Mouse (Mus musculus) intestine, embryonic 15.5 days (tissue): Measurements from ENCODE around the gene Kmt2d. TPM values are rescaled to one million over a fixed set of nuclear protein-coding genes. Genes with fewer than 3 reads are reported as not detected.
"Not testable (repeated sequence)": the region's sequence is repeated elsewhere in the genome, so short reads cannot be mapped to it uniquely, and the experiment has no call there.

Source experiments
- ATAC-seq: fragments of 200-750 bp; cut with Nextera tagmentation; 2 replicates; pipeline ENCODE4 v1.8.0; 2017; ENCODE audit warnings: moderate TSS enrichment, moderate library complexity
- H3K27ac ChIP-seq: fragments of 300-500 bp; sonication (generic); 2 replicates; pipeline ENCODE4 v1.5.1; 2015; ENCODE audit warnings: mild to moderate bottlenecking, inconsistent platforms
- H3K27me3 ChIP-seq: fragments of 300-500 bp; sonication (generic); replicated peaks from 2 replicates; pipeline ENCODE4 v1.6.1; 2015; ENCODE audit warnings: inconsistent platforms
- H3K36me3 ChIP-seq: fragments of 300-500 bp; sonication (generic); 2 replicates; pipeline ENCODE4 v1.6.1; 2015; ENCODE audit warnings: inconsistent platforms
- H3K4me1 ChIP-seq: fragments of 300-500 bp; sonication (generic); replicated peaks from 2 replicates; pipeline ENCODE4 v1.6.1; 2015; ENCODE audit warnings: inconsistent platforms
- H3K4me2 ChIP-seq: fragments of 300-500 bp; sonication (generic); replicated peaks from 2 replicates; pipeline ENCODE4 v1.6.1; 2015; ENCODE audit warnings: mild to moderate bottlenecking, inconsistent platforms
- H3K4me3 ChIP-seq: fragments of 300-500 bp; sonication (generic); replicated peaks from 2 replicates; pipeline ENCODE4 v1.5.1; 2015; ENCODE audit warnings: inconsistent platforms
- H3K9ac ChIP-seq: fragments of 300-500 bp; sonication (generic); 2 replicates; pipeline ENCODE4 v1.6.1; 2015; ENCODE audit warnings: inconsistent platforms
- H3K9me3 ChIP-seq: fragments of 300-500 bp; sonication (generic); 2 replicates; pipeline ENCODE4 v1.6.1; 2016; ENCODE audit warnings: inconsistent platforms
- WGBS: fragments of 180-500 bp; shearing (Covaris S2); methylation state at CpG from one replicate; pipeline ENCODE4 v1.1.7; 2015; 5-methylcytosine and 5-hydroxymethylcytosine counted together
- polyA plus RNA-seq: library from polyadenylated mRNA; unstranded; fragments of >200 nt; fragmentation: Nextera tagmentation; extraction: Ambion mirVana; gene quantifications from 2 replicates; pipeline ENCODE4 v1.2.1, GENCODE M21; 2015

Kmt2d gene
- 9.6 and 10.4 TPM in 2 replicates for polyA plus RNA-seq

GRCm38 (mm10) chr15:98871070-98871915 is at the start of gene Kmt2d:
Gene Kmt2d, minus strand, starts transcription at chr15:98871204.
- peak within 1 kb of the TSS; percentile 99 for H3K27ac ChIP-seq
- H3K4me2 ChIP-seq, result peak within 1 kb of the TSS; percentile 88
- peaks cover 28% of the 10 kb centered on the region for H3K4me1 ChIP-seq
- no peaks in the 10 kb centered on the region for H3K27me3 ChIP-seq
- peak; percentile 58 for ATAC-seq
- no peaks in the 10 kb centered on the region for H3K9me3 ChIP-seq
- WGBS, result under 1% methylated on average over 79 of the region's 94 CpGs
- peak within 1 kb of the TSS; percentile 100 for H3K9ac ChIP-seq
- peaks cover 4% of the 10 kb centered on the region; the same call in 1 of the 2 replicates for H3K36me3 ChIP-seq
- H3K4me3 ChIP-seq, result peak within 1 kb of the TSS; percentile 98

- not testable (repeated sequence) for ATAC-seq, H3K36me3 ChIP-seq, H3K9me3 ChIP-seq, H3K27me3 ChIP-seq, H3K4me1 ChIP-seq
- Histone ChIP-seq H3K4me2 (peak overlapping the region; percentile 84), H3K9ac (peak overlapping the region; percentile 18; the same call in 1 of the 2 replicates), H3K4me3 (peak overlapping the region; percentile 76), H3K27ac (peak overlapping the region; percentile 41)
- WGBS, result 22% methylated on average over 8 of the region's 8 CpGs
Observed at GRCm38 (mm10) chr15:98918499-98918895, 47.5 kb upstream of the Kmt2d start.

- Histone ChIP-seq H3K9me3 (no peaks in the 10 kb centered on the region), H3K9ac (peak within 1 kb of the TSS; percentile 62), H3K36me3 (0 out of 2 replicates have a peak, but pooled peaks cover 1% of the 10 kb centered on the region), H3K27me3 (no peaks in the 10 kb centered on the region), H3K4me2 (peak within 1 kb of the TSS; percentile 84), H3K27ac (peak within 1 kb of the TSS; percentile 93), H3K4me1 (peaks cover 8% of the 10 kb centered on the region), H3K4me3 (peak within 1 kb of the TSS; percentile 76)
- under 1% methylated on average over 82 of the region's 82 CpGs for WGBS
- peak; percentile 98 for ATAC-seq
Observed at GRCm38 (mm10) chr15:98917538-98918498, 46.8 kb upstream of the Kmt2d start, which contains the start of gene Lmbr1l. Gene Lmbr1l, minus strand, starts transcription at chr15:98918231.

- H3K9ac ChIP-seq, result peak overlapping the region; percentile 62
- H3K36me3 ChIP-seq, result peaks cover 8% of the 10 kb centered on the region; the same call in 1 of the 2 replicates
- 0% methylated on average over 14 of the region's 14 CpGs for WGBS
- H3K27me3 ChIP-seq, result no peaks in the 10 kb centered on the region
- peak overlapping the region; percentile 84 for H3K4me2 ChIP-seq
- H3K4me3 ChIP-seq, result peak overlapping the region; percentile 76
- peak; percentile 0; the same call in 1 of the 2 replicates for ATAC-seq
- H3K4me1 ChIP-seq, result peaks cover 8% of the 10 kb centered on the region
- H3K9me3 ChIP-seq, result no peaks in the 10 kb centered on the region
- peak overlapping the region; percentile 93 for H3K27ac ChIP-seq
Observed at GRCm38 (mm10) chr15:98917091-98917490, 46.1 kb upstream of the Kmt2d start.

GRCm38 (mm10) chr15:98916016-98916415 is 45.0 kb upstream of the Kmt2d start:
- H3K9me3 ChIP-seq, result no peaks in the 10 kb centered on the region
- no peak for ATAC-seq
- H3K27me3 ChIP-seq, result no peaks in the 10 kb centered on the region
- no peak overlapping the region for H3K9ac ChIP-seq
- peak overlapping the region; percentile 84 for H3K4me2 ChIP-seq
- no peak overlapping the region for H3K27ac ChIP-seq
- WGBS, result 89% methylated on average over 4 of the region's 4 CpGs
- H3K36me3 ChIP-seq, result peaks cover 13% of the 10 kb centered on the region; the same call in 1 of the 2 replicates
- H3K4me1 ChIP-seq, result peaks cover 8% of the 10 kb centered on the region
- 0 out of 2 replicates have a peak overlapping the region, but pooled peaks have one; percentile 76 for H3K4me3 ChIP-seq

- no peak for ATAC-seq
- no peaks in the 10 kb centered on the region for H3K27me3 ChIP-seq
- peaks cover 13% of the 10 kb centered on the region; the same call in 1 of the 2 replicates for H3K36me3 ChIP-seq
- H3K4me2 ChIP-seq, result no peak overlapping the region
- no peak overlapping the region for H3K27ac ChIP-seq
- no peak overlapping the region for H3K4me3 ChIP-seq
- no peaks in the 10 kb centered on the region for H3K9me3 ChIP-seq
- 93% methylated on average over 6 of the region's 6 CpGs for WGBS
- H3K9ac ChIP-seq, result no peak overlapping the region
- H3K4me1 ChIP-seq, result peaks cover 8% of the 10 kb centered on the region
Observed at GRCm38 (mm10) chr15:98914903-98915302, 43.9 kb upstream of the Kmt2d start.

GRCm38 (mm10) chr15:98904692-98905091 is 33.7 kb upstream of the Kmt2d start:
- no peak overlapping the region for H3K4me3 ChIP-seq
- H3K4me2 ChIP-seq, result no peak overlapping the region
- WGBS, result 33% methylated on average over 10 of the region's 10 CpGs
- H3K9ac ChIP-seq, result no peak overlapping the region
- H3K27me3 ChIP-seq, result no peaks in the 10 kb centered on the region
- no peak for ATAC-seq
- no peak overlapping the region for H3K27ac ChIP-seq
- no peaks in the 10 kb centered on the region for H3K4me1 ChIP-seq
- H3K36me3 ChIP-seq, result peaks cover 18% of the 10 kb centered on the region
- no peaks in the 10 kb centered on the region for H3K9me3 ChIP-seq

- H3K9me3 ChIP-seq, result no peaks in the 10 kb centered on the region
- no peak overlapping the region for H3K9ac ChIP-seq
- H3K27me3 ChIP-seq, result peaks cover 20% of the 10 kb centered on the region
- no peak overlapping the region for H3K27ac ChIP-seq
- H3K4me2 ChIP-seq, result no peak overlapping the region
- WGBS, result 81% methylated on average over 2 of the region's 2 CpGs
- peaks cover 7% of the 10 kb centered on the region; the same call in 1 of the 2 replicates for H3K36me3 ChIP-seq
- no peak for ATAC-seq
- peaks cover 10% of the 10 kb centered on the region for H3K4me1 ChIP-seq
- no peak overlapping the region for H3K4me3 ChIP-seq
Observed at GRCm38 (mm10) chr15:98902600-98902999, 31.6 kb upstream of the Kmt2d start.

- H3K4me3 ChIP-seq, result no peak overlapping the region
- no peak overlapping the region for H3K27ac ChIP-seq
- H3K9ac ChIP-seq, result no peak overlapping the region
- H3K27me3 ChIP-seq, result peaks cover 29% of the 10 kb centered on the region
- H3K9me3 ChIP-seq, result no peaks in the 10 kb centered on the region
- peaks cover 14% of the 10 kb centered on the region for H3K4me1 ChIP-seq
- ATAC-seq, result no peak
- no peak overlapping the region for H3K4me2 ChIP-seq
- H3K36me3 ChIP-seq, result peaks cover 7% of the 10 kb centered on the region; the same call in 1 of the 2 replicates
- WGBS, result 57% methylated on average over 1 of the region's 1 CpGs
Observed at GRCm38 (mm10) chr15:98901530-98901929, 30.5 kb upstream of the Kmt2d start.

- H3K9ac ChIP-seq, result 0 out of 2 replicates have a peak within 1 kb of the TSS, but pooled peaks have one; percentile 9
- H3K9me3 ChIP-seq, result no peaks in the 10 kb centered on the region
- H3K4me2 ChIP-seq, result peak within 1 kb of the TSS; percentile 50
- no peaks in the 10 kb centered on the region for H3K36me3 ChIP-seq
- no peak within 1 kb of the TSS for H3K27ac ChIP-seq
- H3K27me3 ChIP-seq, result peaks cover 62% of the 10 kb centered on the region
- H3K4me1 ChIP-seq, result peaks cover 43% of the 10 kb centered on the region
- no peak; the same call in 1 of the 2 replicates for ATAC-seq
- 1% methylated on average over 41 of the region's 41 CpGs for WGBS
- peak within 1 kb of the TSS; percentile 25 for H3K4me3 ChIP-seq
Observed at GRCm38 (mm10) chr15:98897928-98898800, 27.2 kb upstream of the Kmt2d start, which contains the start of gene Dhh. Gene Dhh, minus strand, starts transcription at chr15:98898540.

- Histone ChIP-seq H3K9me3 (no peaks in the 10 kb centered on the region), H3K36me3 (no peaks in the 10 kb centered on the region), H3K9ac (no peak overlapping the region), H3K4me3 (peak overlapping the region; percentile 25), H3K27me3 (peaks cover 69% of the 10 kb centered on the region), H3K4me1 (peaks cover 43% of the 10 kb centered on the region), H3K4me2 (peak overlapping the region; percentile 50; the same call in 1 of the 2 replicates), H3K27ac (no peak overlapping the region)
- 2% methylated on average over 10 of the region's 10 CpGs for WGBS
- ATAC-seq, result no peak
Observed at GRCm38 (mm10) chr15:98897495-98897894, 26.5 kb upstream of the Kmt2d start.
